Mouse (Mus musculus) forebrain, embryonic 15.5 days (tissue): ENCODE measurements at regions not wholly inside any gene's neighbourhood (a gene's known extent, or its start where the extent isn't known, plus 50 kb on each side); places are given as distances from the start of the nearest gene placed in this dataset.
"Not testable (repeated sequence)": the region's sequence is repeated elsewhere in the genome, so short reads cannot be mapped to it uniquely, and the experiment has no call there.

Experiments used
- ATAC-seq: fragments of 200-750 bp; cut with Nextera tagmentation; replicated peaks from 2 replicates; pipeline ENCODE4 v1.8.0; 2017; ENCODE audit warnings: mild to moderate bottlenecking, moderate TSS enrichment, moderate library complexity
- H3K27ac ChIP-seq: fragments of 300-500 bp; sonication (generic); replicated peaks from 2 replicates; pipeline ENCODE4 v1.5.1; 2015; ENCODE audit warnings: mild to moderate bottlenecking, inconsistent platforms
- H3K27me3 ChIP-seq: fragments of 300-500 bp; sonication (generic); 2 replicates; pipeline ENCODE4 v1.6.1; 2015; ENCODE audit warnings: inconsistent platforms
- H3K36me3 ChIP-seq: fragments of 300-500 bp; sonication (generic); 2 replicates; pipeline ENCODE4 v1.6.1; 2015; ENCODE audit warnings: mild to moderate bottlenecking, inconsistent platforms
- H3K4me1 ChIP-seq: fragments of 300-500 bp; sonication (generic); 2 replicates; pipeline ENCODE4 v1.6.1; 2015; ENCODE audit warnings: inconsistent platforms
- H3K4me2 ChIP-seq: fragments of 300-500 bp; sonication (generic); replicated peaks from 2 replicates; pipeline ENCODE4 v1.6.1; 2015; ENCODE audit warnings: mild to moderate bottlenecking, inconsistent platforms
- H3K4me3 ChIP-seq: fragments of 300-500 bp; sonication (generic); 2 replicates; pipeline ENCODE4 v1.5.1; 2015; ENCODE audit warnings: mild to moderate bottlenecking, inconsistent platforms
- H3K9ac ChIP-seq: fragments of 300-500 bp; sonication (generic); replicated peaks from 2 replicates; pipeline ENCODE4 v1.6.1; 2015; ENCODE audit warnings: mild to moderate bottlenecking, inconsistent platforms
- H3K9me3 ChIP-seq: fragments of 300-500 bp; sonication (generic); 2 replicates; pipeline ENCODE4 v1.6.1; 2016; ENCODE audit warnings: inconsistent platforms
- WGBS: fragments of 180-500 bp; shearing (Covaris S2); methylation state at CpG from one replicate; pipeline ENCODE4 v1.1.7; 2015; ENCODE audit warnings: mixed read lengths; 5-methylcytosine and 5-hydroxymethylcytosine counted together

GRCm38 (mm10) chr6:48341367-48341766 lies 54.0 kb upstream of the Krba1 start:
- not testable (repeated sequence) for H3K27me3 ChIP-seq, H3K9me3 ChIP-seq, H3K4me3 ChIP-seq, H3K4me1 ChIP-seq, H3K4me2 ChIP-seq, H3K36me3 ChIP-seq, H3K9ac ChIP-seq, H3K27ac ChIP-seq, ATAC-seq
- 87% methylated on average over 4 of the region's 4 CpGs for WGBS

- H3K27me3 ChIP-seq, H3K27ac ChIP-seq, ATAC-seq, H3K4me3 ChIP-seq, H3K4me2 ChIP-seq, H3K36me3 ChIP-seq, H3K9ac ChIP-seq, H3K4me1 ChIP-seq, H3K9me3 ChIP-seq: not testable (repeated sequence)
- WGBS, result 82% methylated on average over 3 of the region's 3 CpGs
Measured at GRCm38 (mm10) chr6:48336964-48337363, 58.4 kb upstream of the Krba1 start.

- Histone ChIP-seq H3K4me3 (no peak overlapping the region), H3K4me1 (no peaks in the 10 kb centered on the region), H3K36me3 (no peaks in the 10 kb centered on the region), H3K27me3 (no peaks in the 10 kb centered on the region), H3K9ac (no peak overlapping the region), H3K4me2 (no peak overlapping the region), H3K9me3 (no peaks in the 10 kb centered on the region), H3K27ac (no peak overlapping the region)
- WGBS, result 75% methylated on average over 1 of the region's 1 CpGs
- no peak for ATAC-seq
Measured at GRCm38 (mm10) chr6:48288011-48288410, 107.4 kb upstream of the Krba1 start.

GRCm38 (mm10) chr6:48279646-48280045 lies 115.7 kb upstream of the Krba1 start:
- not testable (repeated sequence) for H3K4me3 ChIP-seq, H3K36me3 ChIP-seq, H3K4me2 ChIP-seq, H3K27ac ChIP-seq, H3K9me3 ChIP-seq, ATAC-seq, H3K27me3 ChIP-seq, H3K9ac ChIP-seq, H3K4me1 ChIP-seq
- 52% methylated on average over 1 of the region's 1 CpGs for WGBS

DNA sequence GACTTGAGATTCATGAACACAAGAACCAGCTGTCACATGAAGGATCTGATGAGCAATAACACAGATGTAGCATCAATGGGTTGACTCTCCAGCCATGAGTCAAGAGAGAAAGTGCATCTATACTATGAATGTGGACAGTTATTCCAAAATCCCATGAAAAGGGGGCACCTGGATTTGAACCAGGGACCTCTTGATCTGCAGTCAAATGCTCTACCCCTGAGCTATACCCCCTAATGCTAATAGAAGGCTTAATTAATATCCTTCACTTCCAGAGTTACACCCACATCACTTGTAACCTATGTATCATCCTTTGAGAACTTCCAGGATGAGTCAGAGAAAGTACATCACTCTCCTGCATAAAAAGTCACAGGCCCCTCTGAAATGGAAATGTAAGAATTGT lies 133.8 kb upstream of the Krba1 start:
- H3K27me3 ChIP-seq, H3K4me3 ChIP-seq, H3K9ac ChIP-seq, H3K4me2 ChIP-seq, H3K9me3 ChIP-seq, H3K4me1 ChIP-seq, H3K27ac ChIP-seq, ATAC-seq, H3K36me3 ChIP-seq: not testable (repeated sequence)

GRCm38 (mm10) chr6:48252989-48253388 lies 142.4 kb upstream of the Krba1 start:
- not testable (repeated sequence) for H3K4me1 ChIP-seq, H3K36me3 ChIP-seq, H3K9me3 ChIP-seq, H3K9ac ChIP-seq, H3K27ac ChIP-seq, H3K27me3 ChIP-seq, H3K4me2 ChIP-seq, ATAC-seq, H3K4me3 ChIP-seq

- Histone ChIP-seq H3K4me2 (no peak overlapping the region), H3K27me3 (no peaks in the 10 kb centered on the region), H3K9me3 (no peaks in the 10 kb centered on the region), H3K4me1 (no peaks in the 10 kb centered on the region), H3K27ac (no peak overlapping the region), H3K9ac (no peak overlapping the region), H3K4me3 (no peak overlapping the region), H3K36me3 (no peaks in the 10 kb centered on the region)
- no peak for ATAC-seq
- WGBS, result 96% methylated on average over 1 of the region's 1 CpGs
Measured at GRCm38 (mm10) chr6:48251954-48252353, 143.4 kb upstream of the Krba1 start.

- not testable (repeated sequence) for H3K4me2 ChIP-seq, H3K36me3 ChIP-seq, ATAC-seq, H3K27me3 ChIP-seq, H3K4me1 ChIP-seq, H3K9me3 ChIP-seq, H3K9ac ChIP-seq, H3K4me3 ChIP-seq, H3K27ac ChIP-seq
Measured at GRCm38 (mm10) chr6:48244191-48244590, 151.2 kb upstream of the Krba1 start.

DNA sequence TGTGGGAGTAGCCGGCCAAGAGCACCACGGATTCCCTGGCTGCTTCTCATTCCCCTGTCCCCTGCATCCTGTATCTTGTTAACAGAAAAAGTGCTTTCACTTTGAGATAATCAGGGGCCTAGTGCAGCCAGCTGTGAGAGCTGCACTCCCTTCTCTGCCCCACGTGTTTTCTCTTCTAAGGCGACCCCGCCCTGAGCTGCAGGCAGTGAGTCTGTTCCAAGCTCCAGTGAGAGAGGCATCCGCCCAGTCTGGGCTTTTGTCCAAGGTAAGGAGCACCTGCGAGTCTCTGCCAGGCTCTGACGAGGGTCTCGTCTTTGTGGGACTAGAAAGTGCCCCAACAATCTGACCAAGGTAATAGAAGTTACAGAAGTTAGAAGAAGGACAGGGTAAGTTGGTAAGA lies 141.0 kb upstream of the Zfp746 start:
- Histone ChIP-seq H3K4me2 (no peak overlapping the region), H3K4me3 (no peak overlapping the region), H3K27ac (no peak overlapping the region), H3K9ac (no peak overlapping the region), H3K9me3 (no peaks in the 10 kb centered on the region), H3K4me1 (no peaks in the 10 kb centered on the region), H3K36me3 (no peaks in the 10 kb centered on the region), H3K27me3 (no peaks in the 10 kb centered on the region)
- 42% methylated on average over 9 of the region's 9 CpGs for WGBS
- ATAC-seq, result no peak

GRCm38 (mm10) chr6:48224206-48224605 lies 137.8 kb upstream of the Zfp746 start:
- no peak for ATAC-seq
- H3K4me1 ChIP-seq, result no peaks in the 10 kb centered on the region
- no peak overlapping the region for H3K4me3 ChIP-seq
- H3K27me3 ChIP-seq, result no peaks in the 10 kb centered on the region
- 93% methylated on average over 4 of the region's 4 CpGs for WGBS
- H3K36me3 ChIP-seq, result no peaks in the 10 kb centered on the region
- no peaks in the 10 kb centered on the region for H3K9me3 ChIP-seq
- no peak overlapping the region for H3K4me2 ChIP-seq
- H3K9ac ChIP-seq, result no peak overlapping the region
- no peak overlapping the region for H3K27ac ChIP-seq

DNA sequence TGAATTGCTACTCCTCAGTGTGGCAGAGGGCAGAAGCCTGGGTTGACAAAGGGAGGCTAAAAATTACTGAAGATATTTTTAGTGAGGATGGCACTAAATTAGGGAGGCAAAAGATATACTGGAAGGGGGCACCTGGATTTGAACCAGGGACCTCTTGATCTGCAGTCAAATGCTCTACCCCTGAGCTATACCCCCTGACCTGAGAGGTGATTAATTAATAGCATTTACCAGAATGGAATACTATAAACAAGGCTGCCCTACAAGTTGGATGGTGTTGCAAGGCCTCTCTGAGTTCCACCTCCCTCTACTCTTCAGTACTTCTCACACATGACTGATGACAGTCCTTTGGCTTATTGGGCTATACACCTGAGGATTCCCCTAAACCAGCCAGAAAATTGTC lies 136.6 kb upstream of the Zfp746 start:
- Histone ChIP-seq H3K4me1 (no peaks in the 10 kb centered on the region), H3K27ac (no peak overlapping the region), H3K36me3 (no peaks in the 10 kb centered on the region), H3K9me3 (no peaks in the 10 kb centered on the region), H3K9ac (no peak overlapping the region), H3K4me3 (no peak overlapping the region), H3K27me3 (no peaks in the 10 kb centered on the region), H3K4me2 (no peak overlapping the region)
- no peak for ATAC-seq

GRCm38 (mm10) chr6:48221806-48222205 lies 135.4 kb upstream of the Zfp746 start:
- H3K27me3 ChIP-seq, H3K27ac ChIP-seq, H3K4me1 ChIP-seq, H3K9me3 ChIP-seq, H3K4me3 ChIP-seq, H3K4me2 ChIP-seq, H3K36me3 ChIP-seq, H3K9ac ChIP-seq: not testable (repeated sequence)
- peak; percentile 58; the same call in 1 of the 2 replicates for ATAC-seq
- WGBS, result 21% methylated on average over 1 of the region's 1 CpGs

DNA sequence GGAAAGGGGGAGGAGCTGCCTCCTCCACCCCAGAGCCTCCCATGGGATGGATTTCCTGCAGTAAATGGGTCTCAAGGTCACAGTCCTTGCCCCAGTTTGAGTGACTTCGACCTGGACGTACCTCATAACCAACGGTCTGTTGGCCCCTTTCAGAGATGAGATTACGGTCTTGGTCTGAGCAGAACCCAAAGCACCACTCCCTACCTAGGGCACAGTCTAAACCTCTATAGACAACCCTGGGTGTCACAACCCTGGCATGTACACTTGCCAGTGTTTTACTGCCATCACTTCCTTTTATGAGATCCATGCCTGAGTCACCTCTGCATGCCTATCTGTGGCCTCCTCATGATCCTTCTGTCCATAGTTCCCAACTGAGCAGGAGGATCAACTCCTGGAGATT lies 128.8 kb upstream of the Zfp746 start:
- no peak for ATAC-seq
- 88% methylated on average over 4 of the region's 4 CpGs for WGBS
- Histone ChIP-seq H3K27ac (no peak overlapping the region), H3K36me3 (no peaks in the 10 kb centered on the region), H3K9me3 (0 out of 2 replicates have a peak, but pooled peaks cover 2% of the 10 kb centered on the region), H3K4me1 (no peaks in the 10 kb centered on the region), H3K9ac (no peak overlapping the region), H3K27me3 (no peaks in the 10 kb centered on the region), H3K4me3 (no peak overlapping the region), H3K4me2 (no peak overlapping the region)

DNA sequence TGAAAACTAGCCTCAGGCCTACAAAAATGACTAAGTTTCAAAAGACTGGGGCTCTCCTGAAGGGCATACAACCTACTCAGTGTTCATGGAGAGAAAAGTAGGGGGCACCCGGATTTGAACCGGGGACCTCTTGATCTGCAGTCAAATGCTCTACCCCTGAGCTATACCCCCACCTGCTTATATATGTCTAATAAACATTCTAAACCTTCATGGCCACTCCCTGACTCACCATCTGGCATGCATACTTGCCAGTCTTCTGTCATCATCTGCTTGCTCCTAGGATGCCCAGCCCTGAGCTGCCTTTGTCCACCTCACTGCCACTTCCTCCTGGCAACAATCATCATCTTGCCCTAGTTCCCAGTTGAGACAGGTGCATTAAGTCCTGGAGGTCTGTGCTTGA lies 123.3 kb upstream of the Zfp746 start:
- WGBS, result 96% methylated on average over 2 of the region's 2 CpGs
- no peaks in the 10 kb centered on the region for H3K36me3 ChIP-seq
- ATAC-seq, result no peak
- no peaks in the 10 kb centered on the region for H3K27me3 ChIP-seq
- no peaks in the 10 kb centered on the region for H3K4me1 ChIP-seq
- H3K27ac ChIP-seq, result no peak overlapping the region
- no peak overlapping the region for H3K9ac ChIP-seq
- no peak overlapping the region for H3K4me3 ChIP-seq
- 0 out of 2 replicates have a peak, but pooled peaks cover 2% of the 10 kb centered on the region for H3K9me3 ChIP-seq
- no peak overlapping the region for H3K4me2 ChIP-seq
